Mouse (Mus musculus): ENCODE measurements around the gene Spn.

GRCm38 (mm10) chr7:127098521-127098920 lies 39.1 kb downstream of the Spn start:
- TF ChIP-seq CTCF (IDR thresholded peaks at IDR 0.05; ENCODE audit: low read depth) = no peak
- no peak for TF ChIP-seq EP300 (IDR thresholded peaks at IDR 0.05; ENCODE audit: low read depth)

Data from heart, postnatal 0 days (tissue).